Mouse (Mus musculus): ENCODE measurements around the gene Atf6. TPM values are rescaled to one million over a fixed set of nuclear protein-coding genes. Genes with fewer than 3 reads are reported as not detected.

Atf6 gene
- polyA plus RNA-seq, 1 experiment, result 23.7 TPM

GRCm38 (mm10) chr1:170770691-170771090 is 96.9 kb downstream of the Atf6 start:
- no peak for TF ChIP-seq EP300 (IDR thresholded peaks at IDR 0.05; ENCODE audit: insufficient read depth, low read depth, low read length)
- TF ChIP-seq CTCF (IDR thresholded peaks at IDR 0.05; ENCODE audit: low read depth, low read length), result no peak
- no peak for TF ChIP-seq POLR2A (IDR thresholded peaks at IDR 0.05; ENCODE audit: insufficient read depth, low read length)
- Histone ChIP-seq H3K9me3 (replicated peaks; ENCODE audit: control insufficient read depth, insufficient read depth, low read length, poor library complexity, severe bottlenecking) (no peaks in the 10 kb centered on the region), H3K36me3 (ENCODE audit: control insufficient read depth, insufficient read depth, low read length, poor library complexity, severe bottlenecking) (no peaks in the 10 kb centered on the region; the same call in 1 of the 2 replicates), H3K9ac (ENCODE audit: low read depth, poor library complexity, severe bottlenecking) (no peak overlapping the region), H3K4me1 (ENCODE audit: control insufficient read depth, insufficient read depth, low read length) (no peaks in the 10 kb centered on the region), H3K27ac (ENCODE audit: insufficient read depth, low read length) (no peak overlapping the region), H3K27me3 (ENCODE audit: control insufficient read depth, insufficient read depth, low read length, poor library complexity, severe bottlenecking) (no peaks in the 10 kb centered on the region), H3K4me3 (ENCODE audit: low read depth, low read length) (no peak overlapping the region)

GRCm38 (mm10) chr1:170766997-170767396 is 100.6 kb downstream of the Atf6 start:
- Histone ChIP-seq H3K36me3 (ENCODE audit: control insufficient read depth, insufficient read depth, low read length, poor library complexity, severe bottlenecking) (peaks cover 2% of the 10 kb centered on the region; the same call in 1 of the 2 replicates), H3K27me3 (ENCODE audit: control insufficient read depth, insufficient read depth, low read length, poor library complexity, severe bottlenecking) (no peaks in the 10 kb centered on the region), H3K4me1 (ENCODE audit: control insufficient read depth, insufficient read depth, low read length) (no peaks in the 10 kb centered on the region), H3K4me3 (ENCODE audit: low read depth, low read length) (no peak overlapping the region), H3K9ac (ENCODE audit: low read depth, poor library complexity, severe bottlenecking) (no peak overlapping the region), H3K9me3 (replicated peaks; ENCODE audit: control insufficient read depth, insufficient read depth, low read length, poor library complexity, severe bottlenecking) (no peaks in the 10 kb centered on the region), H3K27ac (ENCODE audit: insufficient read depth, low read length) (no peak overlapping the region)
- TF ChIP-seq EP300 (IDR thresholded peaks at IDR 0.05; ENCODE audit: insufficient read depth, low read depth, low read length) (no peak), POLR2A (IDR thresholded peaks at IDR 0.05; ENCODE audit: insufficient read depth, low read length) (no peak), CTCF (IDR thresholded peaks at IDR 0.05; ENCODE audit: low read depth, low read length) (no peak)

GRCm38 (mm10) chr1:170764798-170765197 is 102.8 kb downstream of the Atf6 start:
- no peaks in the 10 kb centered on the region for H3K9me3 ChIP-seq (replicated peaks; ENCODE audit: control insufficient read depth, insufficient read depth, low read length, poor library complexity, severe bottlenecking)
- H3K27me3 ChIP-seq (ENCODE audit: control insufficient read depth, insufficient read depth, low read length, poor library complexity, severe bottlenecking), result no peaks in the 10 kb centered on the region
- TF ChIP-seq CTCF (IDR thresholded peaks at IDR 0.05; ENCODE audit: low read depth, low read length), result no peak
- no peak for TF ChIP-seq EP300 (IDR thresholded peaks at IDR 0.05; ENCODE audit: insufficient read depth, low read depth, low read length)
- no peak for TF ChIP-seq POLR2A (IDR thresholded peaks at IDR 0.05; ENCODE audit: insufficient read depth, low read length)
- no peaks in the 10 kb centered on the region for H3K4me1 ChIP-seq (ENCODE audit: control insufficient read depth, insufficient read depth, low read length)
- H3K4me3 ChIP-seq (ENCODE audit: low read depth, low read length), result no peak overlapping the region
- no peak overlapping the region for H3K9ac ChIP-seq (ENCODE audit: low read depth, poor library complexity, severe bottlenecking)
- no peak overlapping the region for H3K27ac ChIP-seq (ENCODE audit: insufficient read depth, low read length)
- peaks cover 2% of the 10 kb centered on the region; the same call in 1 of the 2 replicates for H3K36me3 ChIP-seq (ENCODE audit: control insufficient read depth, insufficient read depth, low read length, poor library complexity, severe bottlenecking)

- Histone ChIP-seq H3K4me1 (ENCODE audit: control insufficient read depth, insufficient read depth, low read length) (no peaks in the 10 kb centered on the region), H3K27ac (ENCODE audit: insufficient read depth, low read length) (no peak overlapping the region), H3K27me3 (ENCODE audit: control insufficient read depth, insufficient read depth, low read length, poor library complexity, severe bottlenecking) (no peaks in the 10 kb centered on the region), H3K36me3 (ENCODE audit: control insufficient read depth, insufficient read depth, low read length, poor library complexity, severe bottlenecking) (peaks cover 2% of the 10 kb centered on the region; the same call in 1 of the 2 replicates), H3K4me3 (ENCODE audit: low read depth, low read length) (no peak overlapping the region), H3K9me3 (replicated peaks; ENCODE audit: control insufficient read depth, insufficient read depth, low read length, poor library complexity, severe bottlenecking) (no peaks in the 10 kb centered on the region), H3K9ac (ENCODE audit: low read depth, poor library complexity, severe bottlenecking) (no peak overlapping the region)
- TF ChIP-seq EP300 (IDR thresholded peaks at IDR 0.05; ENCODE audit: insufficient read depth, low read depth, low read length) (no peak), CTCF (IDR thresholded peaks at IDR 0.05; ENCODE audit: low read depth, low read length) (no peak), POLR2A (IDR thresholded peaks at IDR 0.05; ENCODE audit: insufficient read depth, low read length) (no peak)
Measured at GRCm38 (mm10) chr1:170761634-170762033, 105.9 kb downstream of the Atf6 start.

GRCm38 (mm10) chr1:170753597-170753996 is 114.0 kb downstream of the Atf6 start:
- H3K4me1 ChIP-seq (ENCODE audit: control insufficient read depth, insufficient read depth, low read length), result no peaks in the 10 kb centered on the region
- no peak for TF ChIP-seq EP300 (IDR thresholded peaks at IDR 0.05; ENCODE audit: insufficient read depth, low read depth, low read length)
- TF ChIP-seq CTCF (IDR thresholded peaks at IDR 0.05; ENCODE audit: low read depth, low read length), result no peak
- TF ChIP-seq POLR2A (IDR thresholded peaks at IDR 0.05; ENCODE audit: insufficient read depth, low read length), result no peak
- no peak overlapping the region for H3K4me3 ChIP-seq (ENCODE audit: low read depth, low read length)
- no peaks in the 10 kb centered on the region for H3K27me3 ChIP-seq (ENCODE audit: control insufficient read depth, insufficient read depth, low read length, poor library complexity, severe bottlenecking)
- no peak overlapping the region for H3K9ac ChIP-seq (ENCODE audit: low read depth, poor library complexity, severe bottlenecking)
- no peak overlapping the region for H3K27ac ChIP-seq (ENCODE audit: insufficient read depth, low read length)
- no peaks in the 10 kb centered on the region for H3K36me3 ChIP-seq (ENCODE audit: control insufficient read depth, insufficient read depth, low read length, poor library complexity, severe bottlenecking)
- no peaks in the 10 kb centered on the region for H3K9me3 ChIP-seq (replicated peaks; ENCODE audit: control insufficient read depth, insufficient read depth, low read length, poor library complexity, severe bottlenecking)

GRCm38 (mm10) chr1:170751797-170752196 is 115.8 kb downstream of the Atf6 start:
- Histone ChIP-seq H3K36me3 (ENCODE audit: control insufficient read depth, insufficient read depth, low read length, poor library complexity, severe bottlenecking) (no peaks in the 10 kb centered on the region), H3K27me3 (ENCODE audit: control insufficient read depth, insufficient read depth, low read length, poor library complexity, severe bottlenecking) (no peaks in the 10 kb centered on the region), H3K27ac (ENCODE audit: insufficient read depth, low read length) (no peak overlapping the region), H3K4me1 (ENCODE audit: control insufficient read depth, insufficient read depth, low read length) (no peaks in the 10 kb centered on the region), H3K4me3 (ENCODE audit: low read depth, low read length) (no peak overlapping the region), H3K9me3 (replicated peaks; ENCODE audit: control insufficient read depth, insufficient read depth, low read length, poor library complexity, severe bottlenecking) (no peaks in the 10 kb centered on the region), H3K9ac (ENCODE audit: low read depth, poor library complexity, severe bottlenecking) (no peak overlapping the region)
- TF ChIP-seq CTCF (IDR thresholded peaks at IDR 0.05; ENCODE audit: low read depth, low read length) (no peak), EP300 (IDR thresholded peaks at IDR 0.05; ENCODE audit: insufficient read depth, low read depth, low read length) (no peak), POLR2A (IDR thresholded peaks at IDR 0.05; ENCODE audit: insufficient read depth, low read length) (no peak)
